Mouse (Mus musculus): ENCODE measurements around the gene Timm50. TPM values are rescaled to one million over a fixed set of nuclear protein-coding genes. Genes with fewer than 3 reads are reported as not detected.

The Timm50 gene
- polyA plus RNA-seq, 1 experiment from 2014 or later = 116 TPM

DNA sequence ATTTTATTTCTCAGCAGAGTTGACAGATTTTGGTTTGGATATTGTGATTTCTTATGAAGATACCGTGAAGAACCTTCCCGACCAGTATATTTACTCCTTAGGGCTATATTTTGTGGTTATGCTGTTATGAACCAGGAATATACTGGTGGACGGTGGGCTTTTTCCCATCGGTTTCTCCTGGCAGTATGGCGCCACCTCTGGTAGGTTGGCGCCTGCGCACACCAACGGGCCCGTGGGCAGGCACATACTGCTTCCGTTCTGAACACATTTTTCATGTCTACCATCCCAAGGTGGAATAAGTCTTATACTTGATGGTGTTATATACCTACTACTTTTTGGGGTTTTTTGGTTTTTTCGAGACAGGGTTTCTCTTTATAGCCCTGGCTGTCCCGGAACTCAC, 42.5 kb downstream of the Timm50 start:
- DNase-seq (ENCODE audit: low spot score) = no peak

GRCm38 (mm10) chr7:28268576-28268975, 43.3 kb downstream of the Timm50 start:
- DNase-seq (ENCODE audit: low spot score) = no peak

DNA sequence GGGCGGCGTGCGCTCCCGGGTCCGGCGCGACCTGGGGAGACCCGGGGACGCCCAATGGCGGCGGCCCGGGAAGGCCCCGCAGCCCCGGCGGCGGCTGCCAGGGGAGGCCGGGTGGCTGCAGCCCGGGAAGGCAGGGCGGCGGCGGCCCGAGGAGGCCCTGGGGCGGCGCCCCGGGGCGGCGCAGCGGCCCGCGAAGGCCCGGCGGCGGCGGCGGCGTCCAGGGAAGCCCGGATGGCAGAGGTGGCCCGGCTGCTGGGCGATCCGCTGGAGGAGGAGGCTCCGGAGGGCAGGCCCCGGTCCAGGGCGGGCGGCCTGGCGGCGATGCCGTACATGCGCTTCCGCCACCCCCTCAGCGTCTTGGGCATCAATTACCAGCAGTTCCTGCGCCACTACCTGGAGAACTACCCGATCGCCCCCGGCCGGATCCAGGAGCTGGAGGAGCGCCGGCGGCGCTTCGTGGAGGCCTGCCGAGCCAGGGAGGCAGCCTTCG, 43.8 kb downstream of the Timm50 start:
- DNase-seq (ENCODE audit: low spot score) = no peak

GRCm38 (mm10) chr7:28267129-28268041, 44.5 kb downstream of the Timm50 start, which contains the start of gene Eid2:
TSS of gene Eid2 (plus strand) at chr7:28267881.
- DNase-seq (ENCODE audit: low spot score) = peak; percentile 67

GRCm38 (mm10) chr7:28265391-28265790, 46.5 kb downstream of the Timm50 start:
- DNase-seq (ENCODE audit: low spot score) = no peak

GRCm38 (mm10) chr7:28263786-28264185, 48.1 kb downstream of the Timm50 start:
- peak; percentile 71 for DNase-seq (ENCODE audit: low spot score)

- DNase-seq (ENCODE audit: low spot score) = no peak
Measured at GRCm38 (mm10) chr7:28262861-28263260, 49.0 kb downstream of the Timm50 start.

Other genes with a start within 250 kb of the Timm50 start
- gene Fcgbp, start 240.8 kb downstream of the Timm50 start, polyA plus RNA-seq (2015; fragmentation: Nextera tagmentation; extraction: Ambion mirVana) = 11.8 and 13.9 TPM in 2 replicates
- gene 9530053A07Rik, start 182.6 kb downstream of the Timm50 start, polyA plus RNA-seq (2015; fragmentation: Nextera tagmentation; extraction: Ambion mirVana) = 0.22 and 0.40 TPM in 2 replicates
- 147 and 150 TPM in 2 replicates for gene Fbl, start 142.4 kb downstream of the Timm50 start, polyA plus RNA-seq (2015; fragmentation: Nextera tagmentation; extraction: Ambion mirVana)
- 11.5 and 12.4 TPM in 2 replicates for gene Dyrk1b, start 132.6 kb downstream of the Timm50 start, polyA plus RNA-seq (2015; fragmentation: Nextera tagmentation; extraction: Ambion mirVana)
- 3.6 TPM in 2 replicates for gene Eid2, start 44.2 kb downstream of the Timm50 start, polyA plus RNA-seq (2015; fragmentation: Nextera tagmentation; extraction: Ambion mirVana)
- gene Eid2b, start 34.3 kb downstream of the Timm50 start, polyA plus RNA-seq (2015; fragmentation: Nextera tagmentation; extraction: Ambion mirVana) = 7.5 and 8.5 TPM in 2 replicates
- gene Selenov, start 20.9 kb downstream of the Timm50 start, polyA plus RNA-seq (2015; fragmentation: Nextera tagmentation; extraction: Ambion mirVana) = not detected in 2 replicates
- 0.33 and 0.51 TPM in 2 replicates for gene Dll3, start 9.8 kb downstream of the Timm50 start, polyA plus RNA-seq (2015; fragmentation: Nextera tagmentation; extraction: Ambion mirVana)
- gene Supt5, start 26.7 kb upstream of the Timm50 start, polyA plus RNA-seq (2015; fragmentation: Nextera tagmentation; extraction: Ambion mirVana) = 73.3 and 80.4 TPM in 2 replicates
- 1,689 and 1,723 TPM in 2 replicates for gene Rps16, start 38.6 kb upstream of the Timm50 start, polyA plus RNA-seq (2015; fragmentation: Nextera tagmentation; extraction: Ambion mirVana)
- gene Plekhg2, start 60.5 kb upstream of the Timm50 start, polyA plus RNA-seq (2015; fragmentation: Nextera tagmentation; extraction: Ambion mirVana) = 35.4 and 49.6 TPM in 2 replicates
- 70.6 and 72.0 TPM in 2 replicates for gene Zfp36, start 68.2 kb upstream of the Timm50 start, polyA plus RNA-seq (2015; fragmentation: Nextera tagmentation; extraction: Ambion mirVana)
- 42.0 and 42.5 TPM in 2 replicates for gene Med29, start 80.6 kb upstream of the Timm50 start, polyA plus RNA-seq (2015; fragmentation: Nextera tagmentation; extraction: Ambion mirVana)
- gene Paf1, start 80.9 kb upstream of the Timm50 start, polyA plus RNA-seq (2015; fragmentation: Nextera tagmentation; extraction: Ambion mirVana) = 59.3 and 64.0 TPM in 2 replicates
- gene Gmfg, start 125.4 kb upstream of the Timm50 start, polyA plus RNA-seq (2015; fragmentation: Nextera tagmentation; extraction: Ambion mirVana) = 777 and 920 TPM in 2 replicates
- gene Lrfn1, start 139.9 kb upstream of the Timm50 start, polyA plus RNA-seq (2015; fragmentation: Nextera tagmentation; extraction: Ambion mirVana) = 0.86 and 1.1 TPM in 2 replicates
- 0.30 TPM in 1 of 2 replicates, not detected in the other for gene Ifnl2, start 198.4 kb upstream of the Timm50 start, polyA plus RNA-seq (2015; fragmentation: Nextera tagmentation; extraction: Ambion mirVana)
- 0.26 and 0.34 TPM in 2 replicates for gene Ifnl3, start 210.8 kb upstream of the Timm50 start, polyA plus RNA-seq (2015; fragmentation: Nextera tagmentation; extraction: Ambion mirVana)
- 0.27 and 1.1 TPM in 2 replicates for gene Sycn, start 228.8 kb upstream of the Timm50 start, polyA plus RNA-seq (2015; fragmentation: Nextera tagmentation; extraction: Ambion mirVana)
- 0.27 and 0.64 TPM in 2 replicates for gene Nccrp1, start 235.2 kb upstream of the Timm50 start, polyA plus RNA-seq (2015; fragmentation: Nextera tagmentation; extraction: Ambion mirVana)